Comparison of ENCODE assay signal across 18 mouse cellular contexts in genomic region chr6:54555816-54556215, GRCm38 (mm10). TPM values are rescaled to one million over a fixed set of nuclear protein-coding genes. Genes with fewer than 3 reads are reported as not detected.
DNase-seq lines count a peak whose midpoint lies in the region; ATAC-seq lines count a peak whose summit lies in the region.
"Had no signal": no experiment of that assay in that cellular context is flagged by ENCODE, and none has a peak within 500 bp of the region (broad histone marks: within the 10 kb centered on the region; RNA-seq: fewer than 3 reads in every experiment).

No protein-coding gene starts in this region.

- no peaks in the 10 kb centered on the region for H3K36me3 ChIP-seq in heart, embryonic 10.5 days
- H3K36me3 ChIP-seq in midbrain, embryonic 12.5 days, result 0 out of 2 replicates have a peak, but pooled peaks cover 9% of the 10 kb centered on the region
- no peaks in the 10 kb centered on the region for H3K36me3 ChIP-seq in midbrain, embryonic 11.5 days (ENCODE audit: control insufficient read depth, insufficient read depth, low read length)
- H3K36me3 ChIP-seq in forebrain, embryonic 15.5 days, result no peaks in the 10 kb centered on the region
- H3K36me3 ChIP-seq: heart, embryonic 15.5 days had no signal

- no peak for ATAC-seq in midbrain, embryonic 12.5 days (ENCODE audit: low FRiP score, low read depth)
- no peak for ATAC-seq in midbrain, embryonic 11.5 days (ENCODE audit: low FRiP score)
- ATAC-seq in forebrain, embryonic 15.5 days (replicated peaks), result no peak
- ATAC-seq: inflammation-experienced regulatory T-cells, adult 6 months; liver, postnatal 0 days had no signal

- H3K27ac ChIP-seq in heart, embryonic 10.5 days, result peak overlapping the region; percentile 39; the same call in 1 of the 2 replicates
- H3K27ac ChIP-seq in midbrain, embryonic 12.5 days (replicated peaks), result peak overlapping the region; percentile 75
- H3K27ac ChIP-seq in midbrain, embryonic 11.5 days (ENCODE audit: low read depth, low read length), result no peak overlapping the region; the same call in 1 of the 2 replicates
- H3K27ac ChIP-seq in forebrain, embryonic 15.5 days (replicated peaks), result peak overlapping the region; percentile 80
- H3K27ac ChIP-seq: heart, embryonic 15.5 days had no signal

- DNase-seq in heart, embryonic 10.5 days (ENCODE audit: low spot score), result peak; percentile 66
- no peak for DNase-seq in heart, postnatal 4 days
- no peak for DNase-seq in midbrain, embryonic 11.5 days (ENCODE audit: low spot score, missing footprints)
- peak; percentile 78 for DNase-seq in lung, postnatal 10 days
- no peak for DNase-seq in B cell, adult 2 months
- no peak for DNase-seq in layer of hippocampus, postnatal 25 days (ENCODE audit: extremely low spot score in 1 of 2, low spot score in 1 of 2)
- DNase-seq: adrenal gland, adult 2 months; cerebellum, adult 2 months; gastrocnemius, postnatal 14 days; kidney, adult 9 months; liver, postnatal 0 days; spleen, adult 18-20 months; thymus, postnatal 14 days had no signal

- H3K9me3 ChIP-seq in heart, embryonic 10.5 days, result no peaks in the 10 kb centered on the region
- no peaks in the 10 kb centered on the region for H3K9me3 ChIP-seq in midbrain, embryonic 12.5 days
- no peaks in the 10 kb centered on the region for H3K9me3 ChIP-seq in midbrain, embryonic 11.5 days (ENCODE audit: control insufficient read depth, low read length)
- no peaks in the 10 kb centered on the region for H3K9me3 ChIP-seq in forebrain, embryonic 15.5 days
- H3K9me3 ChIP-seq: heart, embryonic 15.5 days had no signal

- H3K4me3 ChIP-seq in heart, embryonic 10.5 days, result no peak overlapping the region
- no peak overlapping the region for H3K4me3 ChIP-seq in midbrain, embryonic 12.5 days
- H3K4me3 ChIP-seq in midbrain, embryonic 11.5 days (ENCODE audit: low read depth, low read length), result no peak overlapping the region
- no peak overlapping the region for H3K4me3 ChIP-seq in forebrain, embryonic 15.5 days
- H3K4me3 ChIP-seq: heart, embryonic 15.5 days had no signal

- H3K9ac ChIP-seq in midbrain, embryonic 12.5 days (replicated peaks), result no peak overlapping the region
- H3K9ac ChIP-seq in midbrain, embryonic 11.5 days (ENCODE audit: low read length), result no peak overlapping the region
- no peak overlapping the region for H3K9ac ChIP-seq in forebrain, embryonic 15.5 days (replicated peaks)
- H3K9ac ChIP-seq: heart, embryonic 15.5 days; liver, postnatal 0 days had no signal

- H3K4me2 ChIP-seq in midbrain, embryonic 12.5 days (replicated peaks), result no peak overlapping the region
- H3K4me2 ChIP-seq in midbrain, embryonic 11.5 days, result no peak overlapping the region
- no peak overlapping the region for H3K4me2 ChIP-seq in forebrain, embryonic 15.5 days (replicated peaks)
- H3K4me2 ChIP-seq: heart, embryonic 15.5 days had no signal

- 0 out of 2 replicates have a peak, but pooled peaks cover 9% of the 10 kb centered on the region for H3K27me3 ChIP-seq in heart, embryonic 10.5 days (ENCODE audit: insufficient read depth, poor library complexity, severe bottlenecking)
- 0 out of 2 replicates have a peak, but pooled peaks cover 9% of the 10 kb centered on the region for H3K27me3 ChIP-seq in midbrain, embryonic 12.5 days
- H3K27me3 ChIP-seq in midbrain, embryonic 11.5 days (ENCODE audit: control insufficient read depth, insufficient read depth, low read length), result no peaks in the 10 kb centered on the region
- no peaks in the 10 kb centered on the region for H3K27me3 ChIP-seq in forebrain, embryonic 15.5 days
- H3K27me3 ChIP-seq: heart, embryonic 15.5 days had no signal

- H3K4me1 ChIP-seq in heart, embryonic 10.5 days, result peaks cover 27% of the 10 kb centered on the region
- H3K4me1 ChIP-seq in midbrain, embryonic 12.5 days, result peaks cover 67% of the 10 kb centered on the region
- H3K4me1 ChIP-seq in midbrain, embryonic 11.5 days (ENCODE audit: control insufficient read depth, insufficient read depth, low read length), result peaks cover 36% of the 10 kb centered on the region
- peaks cover 63% of the 10 kb centered on the region for H3K4me1 ChIP-seq in forebrain, embryonic 15.5 days

- 76% methylated on average over 1 of the region's 1 CpGs for WGBS in heart, embryonic 10.5 days
- 43% methylated on average over 1 of the region's 1 CpGs for WGBS in midbrain, embryonic 12.5 days
- WGBS in midbrain, embryonic 11.5 days, result 58% methylated on average over 1 of the region's 1 CpGs
- 30% methylated on average over 1 of the region's 1 CpGs for WGBS in forebrain, embryonic 15.5 days

RNA-seq across cellular contexts. Expression of gene Scrn1, which starts 10.5 kb away (rescaled TPM):
- 10.5 and 12.1 TPM in 2 replicates for polyA plus RNA-seq in heart, embryonic 10.5 days (2016; fragmentation: Nextera tagmentation; extraction: Ambion mirVana)
- 10 to 100 TPM in 1 of 2 experiments, 1 to 10 TPM in 1; 7.4 to 10.5 TPM for total RNA-seq in heart, postnatal 4 days (2021)
- polyA plus RNA-seq in midbrain, embryonic 12.5 days (2016; fragmentation: Nextera tagmentation; extraction: Ambion mirVana), result 83.8 and 86.4 TPM in 2 replicates
- polyA plus RNA-seq in midbrain, embryonic 11.5 days (2014; fragmentation: Nextera tagmentation; extraction: Ambion mirVana), result 69.5 and 73.3 TPM in 2 replicates
- polyA plus RNA-seq in forebrain, embryonic 15.5 days (2015; fragmentation: Nextera tagmentation; extraction: Ambion mirVana), result 135 TPM in 2 replicates
- 100 to 1,000 TPM; 101 to 103 TPM for total RNA-seq in layer of hippocampus, postnatal 25 days (2021)
- total RNA-seq: monocyte, adult 5-6 weeks had no signal

RNA-seq across cellular contexts. Expression of gene Plekha8, which starts 39.1 kb away (rescaled TPM):
- polyA plus RNA-seq in heart, embryonic 10.5 days (2016; fragmentation: Nextera tagmentation; extraction: Ambion mirVana), result 10.3 and 11.9 TPM in 2 replicates
- 10 to 100 TPM; 12.5 to 13.4 TPM for total RNA-seq in heart, postnatal 4 days (2021)
- 16.8 and 21.5 TPM in 2 replicates for polyA plus RNA-seq in midbrain, embryonic 12.5 days (2016; fragmentation: Nextera tagmentation; extraction: Ambion mirVana)
- polyA plus RNA-seq in midbrain, embryonic 11.5 days (2014; fragmentation: Nextera tagmentation; extraction: Ambion mirVana), result 21.0 and 22.5 TPM in 2 replicates
- 9.6 and 10.2 TPM in 2 replicates for polyA plus RNA-seq in forebrain, embryonic 15.5 days (2015; fragmentation: Nextera tagmentation; extraction: Ambion mirVana)
- total RNA-seq in layer of hippocampus, postnatal 25 days (2021), result 10 to 100 TPM; 11.4 to 13.7 TPM

RNA-seq across cellular contexts. Expression of gene Fkbp14, which starts 41.3 kb away (rescaled TPM):
- polyA plus RNA-seq in heart, embryonic 10.5 days (2016; fragmentation: Nextera tagmentation; extraction: Ambion mirVana), result 19.8 and 24.6 TPM in 2 replicates
- 10 to 100 TPM; 14.4 to 17.0 TPM for total RNA-seq in heart, postnatal 4 days (2021)
- 15.7 and 16.3 TPM in 2 replicates for polyA plus RNA-seq in midbrain, embryonic 12.5 days (2016; fragmentation: Nextera tagmentation; extraction: Ambion mirVana)
- polyA plus RNA-seq in midbrain, embryonic 11.5 days (2014; fragmentation: Nextera tagmentation; extraction: Ambion mirVana), result 14.5 and 18.0 TPM in 2 replicates
- polyA plus RNA-seq in forebrain, embryonic 15.5 days (2015; fragmentation: Nextera tagmentation; extraction: Ambion mirVana), result 6.6 and 7.4 TPM in 2 replicates
- 10 to 100 TPM; 12.1 to 12.8 TPM for total RNA-seq in layer of hippocampus, postnatal 25 days (2021)
- total RNA-seq: monocyte, adult 5-6 weeks had no signal
- polyA plus RNA-seq: inflammation-experienced regulatory T-cells, adult 6 months had no signal

Comparison
In these comparisons a context has a peak if more than half of its experiments do, and no peak if none do; other contexts are left out.
1. DNase-seq: peak in heart, embryonic 10.5 days (single experiment) and lung, postnatal 10 days (single experiment); none in heart, postnatal 4 days (single experiment), midbrain, embryonic 11.5 days (single experiment), B cell, adult 2 months (0 of 2) and layer of hippocampus, postnatal 25 days (0 of 2).